Mouse (Mus musculus) myocyte (in vitro differentiated cells): Measurements from ENCODE around the gene Smco1.

Source experiments
- CEBPB ChIP-seq: IDR thresholded peaks from 2 replicates; pipeline ENCODE4 v1.6.1; 2011; ENCODE audit warnings: mild to moderate bottlenecking, moderate library complexity; ENCODE audit not compliant: poor library complexity, insufficient read depth, severe bottlenecking
- E2F4 ChIP-seq: IDR thresholded peaks from one replicate; pipeline ENCODE4 v1.6.1; 2011; ENCODE audit warnings: mild to moderate bottlenecking, control low read depth, moderate library complexity; ENCODE audit not compliant: insufficient read depth
- MAX ChIP-seq: IDR thresholded peaks from one replicate; pipeline ENCODE4 v1.6.1; 2011; ENCODE audit warnings: low read depth, mild to moderate bottlenecking, control low read depth
- MYOD1 ChIP-seq, 3 experiments: IDR thresholded peaks; one replicate each; pipeline ENCODE4 v1.6.1; 2011; ENCODE audit warnings: control low read depth in 2 of 3, low read depth in 2 of 3, mild to moderate bottlenecking in 2 of 3, moderate library complexity in 1 of 3; ENCODE audit not compliant: insufficient read length in 2 of 3, control insufficient read depth in 1 of 3
- MYOG ChIP-seq, 3 experiments: IDR thresholded peaks; one replicate each; pipeline ENCODE4 v1.6.1; 2011; ENCODE audit warnings: control low read depth in 2 of 3, low read depth in 2 of 3, mild to moderate bottlenecking in 2 of 3; ENCODE audit not compliant: insufficient read length in 2 of 3, control insufficient read depth in 1 of 3, insufficient read depth in 1 of 3
- POLR2A ChIP-seq: IDR thresholded peaks from one replicate; pipeline ENCODE4 v1.6.1; 2011; ENCODE audit warnings: low read depth, mild to moderate bottlenecking, control low read depth, moderate library complexity; ENCODE audit not compliant: insufficient read length
- POLR2AphosphoS2 ChIP-seq: IDR thresholded peaks from one replicate; pipeline ENCODE4 v1.6.1; 2011; ENCODE audit warnings: low read depth, control low read depth; ENCODE audit not compliant: insufficient read length
- REST ChIP-seq: IDR thresholded peaks from one replicate; pipeline ENCODE4 v1.6.1; 2011; ENCODE audit warnings: mild to moderate bottlenecking, control low read depth, moderate library complexity; ENCODE audit not compliant: insufficient read depth, insufficient read length
- SRF ChIP-seq: IDR thresholded peaks from one replicate; pipeline ENCODE4 v1.6.1; 2011; ENCODE audit warnings: low read depth; ENCODE audit not compliant: control insufficient read depth, insufficient read length
- TCF3 ChIP-seq: IDR thresholded peaks from one replicate; pipeline ENCODE4 v1.6.1; 2011; ENCODE audit warnings: low read depth, control low read depth; ENCODE audit not compliant: insufficient read length
- USF1 ChIP-seq: IDR thresholded peaks from one replicate; pipeline ENCODE4 v1.6.1; 2011; ENCODE audit warnings: low read depth, mild to moderate bottlenecking, control low read depth, moderate library complexity

DNA sequence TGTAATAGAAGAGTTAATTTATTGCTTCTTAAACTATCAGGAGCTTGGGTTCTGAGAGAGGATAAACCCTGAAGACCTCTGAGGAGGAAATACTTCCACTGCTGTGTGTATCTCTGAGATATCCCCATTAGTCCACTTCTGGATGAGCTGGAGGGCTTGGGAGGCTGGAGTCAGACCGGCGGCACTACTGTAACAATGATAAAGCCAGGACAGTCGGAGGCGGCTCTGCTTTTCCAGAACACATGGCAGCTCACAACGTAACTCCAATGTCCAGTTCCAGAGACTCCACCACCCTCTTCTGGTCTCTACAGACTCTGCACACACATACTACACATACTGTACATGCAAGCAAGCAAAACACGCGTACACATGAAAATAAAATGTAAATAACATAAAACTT, 32.6 kb downstream of the Smco1 start:
- no peak for TF ChIP-seq E2F4
- no peak for TF ChIP-seq TCF3
- no peak for TF ChIP-seq CEBPB
- TF ChIP-seq POLR2A, result no peak
- no peak for TF ChIP-seq USF1
- TF ChIP-seq POLR2AphosphoS2, result no peak
- no peak for TF ChIP-seq MYOG (IDR thresholded peaks at IDR 0.05; ENCODE audit: control insufficient read depth in 1 of 3, insufficient read depth in 1 of 3, insufficient read length in 2 of 3, low read depth in 2 of 3)
- no peak for TF ChIP-seq SRF
- no peak for TF ChIP-seq MAX
- TF ChIP-seq MYOD1 (IDR thresholded peaks at IDR 0.05; ENCODE audit: control insufficient read depth in 1 of 3, insufficient read length in 2 of 3, low read depth in 2 of 3), result no peak
- TF ChIP-seq REST, result no peak
